8 mouse cellular contexts compared by ENCODE assay signal in genomic region chrX:48340441-48341049, GRCm38 (mm10). TPM values are rescaled to one million over a fixed set of nuclear protein-coding genes. Genes with fewer than 3 reads are reported as not detected.
DNase-seq lines count a peak whose midpoint lies in the region; ATAC-seq and TF ChIP-seq lines count a peak whose summit lies in the region.

No protein-coding gene starts in this region.

- H3K4me1 ChIP-seq in forebrain, embryonic 13.5 days = 0 out of 2 replicates have a peak, but pooled peaks cover 9% of the 10 kb centered on the region
- H3K4me1 ChIP-seq in hindbrain, postnatal 0 days (ENCODE audit: insufficient read depth, low read length) = no peaks in the 10 kb centered on the region
- H3K4me1 ChIP-seq in liver, embryonic 15.5 days (replicated peaks) = peaks cover 29% of the 10 kb centered on the region

- peak overlapping the region; percentile 72 for H3K4me2 ChIP-seq in forebrain, embryonic 13.5 days
- H3K4me2 ChIP-seq in hindbrain, postnatal 0 days (ENCODE audit: low read depth, low read length) = peak overlapping the region; percentile 66
- H3K4me2 ChIP-seq in liver, embryonic 15.5 days = peak overlapping the region; percentile 89

- intact Hi-C loops in left cerebral cortex, postnatal 4 days (cut with DNase I) = no loop called here
- intact Hi-C loops in left cerebral cortex, postnatal 36 days (cut with DNase I) = no loop called here

- WGBS in forebrain, embryonic 13.5 days = 9% methylated on average over 33 of the region's 35 CpGs
- WGBS in hindbrain, postnatal 0 days = 31% methylated on average over 30 of the region's 35 CpGs
- 8% methylated on average over 35 of the region's 35 CpGs for WGBS in liver, embryonic 15.5 days (ENCODE audit: insufficient replicate concordance)

- no peak for TF ChIP-seq CTCF in hindbrain, postnatal 0 days (IDR thresholded peaks at IDR 0.05; ENCODE audit: low read depth)

- no peaks in the 10 kb centered on the region for H3K9me3 ChIP-seq in forebrain, embryonic 13.5 days (replicated peaks)
- no peaks in the 10 kb centered on the region for H3K9me3 ChIP-seq in hindbrain, postnatal 0 days (ENCODE audit: low read length)
- no peaks in the 10 kb centered on the region for H3K9me3 ChIP-seq in liver, embryonic 15.5 days (replicated peaks)

- no peak for ATAC-seq in forebrain, embryonic 13.5 days
- no peak for ATAC-seq in hindbrain, postnatal 0 days
- ATAC-seq in liver, embryonic 15.5 days (ENCODE audit: insufficient read depth) = no peak

- H3K27me3 ChIP-seq in forebrain, embryonic 13.5 days = no peaks in the 10 kb centered on the region
- no peaks in the 10 kb centered on the region for H3K27me3 ChIP-seq in hindbrain, postnatal 0 days (ENCODE audit: insufficient read depth, low read length)
- H3K27me3 ChIP-seq in liver, embryonic 15.5 days = peaks cover 34% of the 10 kb centered on the region

- H3K36me3 ChIP-seq in forebrain, embryonic 13.5 days (ENCODE audit: poor library complexity, severe bottlenecking) = no peaks in the 10 kb centered on the region
- H3K36me3 ChIP-seq in hindbrain, postnatal 0 days (ENCODE audit: insufficient read depth, low read length) = no peaks in the 10 kb centered on the region
- no peaks in the 10 kb centered on the region for H3K36me3 ChIP-seq in liver, embryonic 15.5 days (replicated peaks)

- no peak overlapping the region for H3K27ac ChIP-seq in forebrain, embryonic 13.5 days
- no peak overlapping the region for H3K27ac ChIP-seq in hindbrain, postnatal 0 days
- H3K27ac ChIP-seq in liver, embryonic 15.5 days (replicated peaks) = peak overlapping the region; percentile 51; the same call in 1 of the 2 replicates

- DNase-seq in left cerebral cortex, postnatal 4 days = peak; percentile 2
- no peak for DNase-seq in left cerebral cortex, postnatal 36 days (ENCODE audit: low spot score in 2 of 2)
- peak; percentile 10 for DNase-seq in adrenal gland, postnatal 25 days
- no peak for DNase-seq in hindbrain, postnatal 0 days (ENCODE audit: low spot score)
- peak; percentile 30 for DNase-seq in retina, embryonic 14.5 days (ENCODE audit: low spot score)
- no peak for DNase-seq in frontal cortex, postnatal 10 days (ENCODE audit: low spot score in 2 of 2)

- H3K9ac ChIP-seq in forebrain, embryonic 13.5 days = peak overlapping the region; percentile 62
- no peak overlapping the region; the same call in 1 of the 2 replicates for H3K9ac ChIP-seq in hindbrain, postnatal 0 days (replicated peaks; ENCODE audit: low read length)
- H3K9ac ChIP-seq in liver, embryonic 15.5 days = peak overlapping the region; percentile 62; the same call in 1 of the 2 replicates

- peak overlapping the region; percentile 49 for H3K4me3 ChIP-seq in forebrain, embryonic 13.5 days
- peak overlapping the region; percentile 46 for H3K4me3 ChIP-seq in hindbrain, postnatal 0 days (ENCODE audit: low read length)
- peak overlapping the region; percentile 73 for H3K4me3 ChIP-seq in liver, embryonic 15.5 days (replicated peaks)

RNA-seq across cellular contexts. Expression of gene Bcorl1, which starts 0.6 kb away (rescaled TPM):
- total RNA-seq in left cerebral cortex, postnatal 4 days (2021) = 10 to 100 TPM; 27.9 to 33.5 TPM
- 10 to 100 TPM; 17.9 to 20.4 TPM for total RNA-seq in left cerebral cortex, postnatal 36 days (2021)
- 14.1 and 16.9 TPM in 2 replicates for total RNA-seq in adrenal gland, postnatal 25 days (2021)
- 6.5 and 6.6 TPM in 2 replicates for polyA plus RNA-seq in forebrain, embryonic 13.5 days (2015; fragmentation: Nextera tagmentation; extraction: Ambion mirVana)
- total RNA-seq in hindbrain, postnatal 0 days (2014; rRNA removed) = 7.8 and 8.5 TPM in 2 replicates
- polyA plus RNA-seq in hindbrain, postnatal 0 days (2015; fragmentation: Nextera tagmentation; extraction: Ambion mirVana) = 3.3 and 4.0 TPM in 2 replicates
- 3.6 and 3.7 TPM in 2 replicates for polyA plus RNA-seq in liver, embryonic 15.5 days (2015; fragmentation: Nextera tagmentation; extraction: Ambion mirVana)

Comparison
In these comparisons a context has a peak if more than half of its experiments do, and no peak if none do; other contexts are left out.
1. DNase-seq: peak in left cerebral cortex, postnatal 4 days (single experiment), adrenal gland, postnatal 25 days (single experiment) and retina, embryonic 14.5 days (single experiment); none in left cerebral cortex, postnatal 36 days (0 of 2), hindbrain, postnatal 0 days (single experiment) and frontal cortex, postnatal 10 days (0 of 2).
2. Peak in every context shown above with its lines, with median percentiles within 50 percentile points of each other: H3K4me2 ChIP-seq and H3K4me3 ChIP-seq.